Mouse (Mus musculus) cerebellum, adult 2 months (tissue): ENCODE data around the gene Bfar.

Experiments used
- CTCF ChIP-seq: fragments of 200-500 bp; IDR thresholded peaks from 2 replicates; pipeline ENCODE4 v1.5.1; 2011; ENCODE audit warnings: low read depth, mild to moderate bottlenecking, control low read depth, low read length, moderate library complexity, borderline replicate concordance; ENCODE audit not compliant: insufficient read depth
- POLR2A ChIP-seq: fragments of 200-500 bp; IDR thresholded peaks from 2 replicates; pipeline ENCODE4 v1.6.1; 2011; ENCODE audit warnings: low read length, control low read depth, borderline replicate concordance; ENCODE audit not compliant: insufficient read depth

GRCm38 (mm10) chr16:13668402-13669108, 3.1 kb upstream of the Bfar start:
- TF ChIP-seq CTCF (no peak), POLR2A (no peak)
